Mouse (Mus musculus) right cerebral cortex, postnatal 25 days (tissue): ENCODE data around the gene Spata1.
"Not testable (repeated sequence)": the region's sequence is repeated elsewhere in the genome, so short reads cannot be mapped to it uniquely, and the experiment has no call there.

Experiments used
- DNase-seq: peaks from one replicate; pipeline ENCODE4 v3.0.0; 2022

Spata1 gene

GRCm38 (mm10) chr3:146450371-146450841 lies 49.1 kb downstream of the Spata1 start:
- peak; percentile 91 for DNase-seq

- DNase-seq = no peak
These were observed 49.8 kb downstream of the Spata1 start, which contains the start of gene Ctbs for GRCm38 (mm10) chr3:146449745-146450250. Gene Ctbs (plus strand): TSS chr3:146449795.

GRCm38 (mm10) chr3:146448969-146449368 lies 50.6 kb downstream of the Spata1 start:
- no peak for DNase-seq

GRCm38 (mm10) chr3:146448372-146448771 lies 51.2 kb downstream of the Spata1 start:
- DNase-seq = no peak

- DNase-seq = no peak
These were observed 52.0 kb downstream of the Spata1 start for GRCm38 (mm10) chr3:146447598-146447997.

GRCm38 (mm10) chr3:146447156-146447555 lies 52.4 kb downstream of the Spata1 start:
- DNase-seq = no peak

GRCm38 (mm10) chr3:146444880-146445279 lies 54.7 kb downstream of the Spata1 start:
- DNase-seq = no peak

- no peak for DNase-seq
These were observed 56.2 kb downstream of the Spata1 start for GRCm38 (mm10) chr3:146443380-146443779.

GRCm38 (mm10) chr3:146442936-146443335 lies 56.6 kb downstream of the Spata1 start:
- DNase-seq = no peak

- no peak for DNase-seq
These were observed 57.1 kb downstream of the Spata1 start for GRCm38 (mm10) chr3:146442484-146442883.

GRCm38 (mm10) chr3:146440422-146440821 lies 59.1 kb downstream of the Spata1 start:
- DNase-seq = no peak

GRCm38 (mm10) chr3:146440011-146440410 lies 59.5 kb downstream of the Spata1 start:
- no peak for DNase-seq

- DNase-seq = no peak
These were observed 63.4 kb downstream of the Spata1 start for GRCm38 (mm10) chr3:146436114-146436513.

- DNase-seq = no peak
These were observed 64.0 kb downstream of the Spata1 start for GRCm38 (mm10) chr3:146435533-146435932.

GRCm38 (mm10) chr3:146434686-146435085 lies 64.9 kb downstream of the Spata1 start:
- no peak for DNase-seq

- no peak for DNase-seq
These were observed 65.7 kb downstream of the Spata1 start for GRCm38 (mm10) chr3:146433681-146434350.

- DNase-seq = not testable (repeated sequence)
These were observed 66.5 kb downstream of the Spata1 start for GRCm38 (mm10) chr3:146433063-146433462.

- no peak for DNase-seq
These were observed 73.1 kb downstream of the Spata1 start for GRCm38 (mm10) chr3:146426489-146426888.

- DNase-seq = no peak
These were observed 73.7 kb downstream of the Spata1 start for GRCm38 (mm10) chr3:146425902-146426301.

- DNase-seq = no peak
These were observed 75.2 kb downstream of the Spata1 start for GRCm38 (mm10) chr3:146424306-146424900.

GRCm38 (mm10) chr3:146423710-146424109 lies 75.8 kb downstream of the Spata1 start:
- no peak for DNase-seq

GRCm38 (mm10) chr3:146421787-146422186 lies 77.8 kb downstream of the Spata1 start:
- DNase-seq = no peak

GRCm38 (mm10) chr3:146419992-146420537 lies 79.5 kb downstream of the Spata1 start:
- DNase-seq = no peak

- no peak for DNase-seq
These were observed 80.0 kb downstream of the Spata1 start for GRCm38 (mm10) chr3:146419534-146419933.
